Mouse (Mus musculus): ENCODE data around the gene Kmt2d.

DNA sequence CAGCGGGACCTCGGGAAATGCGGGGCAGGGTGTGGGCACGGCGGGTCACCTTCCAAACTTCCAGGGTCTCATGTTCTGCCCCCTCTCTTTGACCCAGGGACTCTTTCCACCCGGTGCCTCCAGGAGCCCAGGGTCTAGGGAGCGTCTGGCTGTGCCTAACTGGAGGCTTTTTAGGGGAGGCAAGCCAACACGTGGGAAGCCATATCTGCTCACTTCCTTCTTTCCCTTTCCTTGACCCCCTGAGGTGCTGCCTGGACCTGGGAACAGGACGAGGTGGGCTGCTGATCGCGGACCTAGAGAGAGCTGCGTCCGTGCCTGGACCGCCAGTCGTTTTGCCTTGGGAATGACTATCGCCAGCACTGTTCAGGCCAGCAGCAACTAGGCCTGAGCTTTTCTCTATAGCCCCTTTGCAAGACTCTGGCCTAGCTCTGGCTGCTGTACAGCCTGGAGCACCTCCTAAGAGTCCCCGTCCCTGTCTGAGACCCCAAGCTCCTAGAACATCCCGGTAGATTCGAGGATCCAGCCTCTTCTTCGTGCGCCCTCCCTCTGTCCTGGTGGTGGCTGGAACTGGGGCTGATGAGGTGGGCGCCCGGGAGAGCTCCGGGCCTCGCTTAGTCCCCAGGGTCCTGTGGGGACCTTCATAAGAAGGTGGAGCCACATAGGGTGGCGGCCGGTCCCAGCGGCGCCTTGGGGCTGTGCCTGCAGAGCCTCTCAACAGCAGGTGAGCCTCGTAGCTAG is 64.8 kb downstream of the Kmt2d start:
- TF ChIP-seq EP300 (IDR thresholded peaks at IDR 0.05) = no peak
- TF ChIP-seq CTCF (IDR thresholded peaks at IDR 0.05) = no peak
